Mouse (Mus musculus) MEL (cell line): ENCODE results near the gene Slc4a8. TPM values are rescaled to one million over a fixed set of nuclear protein-coding genes. Genes with fewer than 3 reads are reported as not detected.

ENCODE experiments used
- DNase-seq: peaks from one replicate; pipeline ENCODE4 v3.0.0; 2011; ENCODE audit warnings: low read depth, low spot score
- H3K27ac ChIP-seq: 2 replicates; pipeline ENCODE4 v1.5.1; 2012; ENCODE audit warnings: low read depth, mild to moderate bottlenecking, control low read depth, low read length, moderate library complexity; ENCODE audit not compliant: control insufficient read depth
- H3K27me3 ChIP-seq, 2 experiments: fragments of 150-350 bp in 1 of 2; sonication (generic) in 1 of 2; 2 replicates each; pipeline ENCODE4 v1.6.1; 2012; ENCODE audit warnings: low read length in 2 of 2, mild to moderate bottlenecking in 2 of 2, improper control_type of control experiment in 1 of 2, moderate library complexity in 1 of 2; ENCODE audit not compliant: insufficient read depth in 2 of 2, control insufficient read depth in 1 of 2
- H3K36me3 ChIP-seq, 2 experiments: 2 replicates each; pipeline ENCODE4 v1.6.1; 2012 to 2014; ENCODE audit warnings: low read length in 2 of 2, improper control_type of control experiment in 1 of 2, inconsistent platforms in 1 of 2, mild to moderate bottlenecking in 1 of 2; ENCODE audit not compliant: insufficient read depth in 2 of 2, control insufficient read depth in 1 of 2
- H3K4me1 ChIP-seq, 2 experiments: fragments of 150-350 bp in 1 of 2; sonication (generic) in 1 of 2; 2 replicates each; pipeline ENCODE4 v1.6.1; 2012; ENCODE audit warnings: low read length in 2 of 2, improper control_type of control experiment in 1 of 2, mild to moderate bottlenecking in 1 of 2; ENCODE audit not compliant: insufficient read depth in 2 of 2, control insufficient read depth in 1 of 2
- H3K4me3 ChIP-seq, 2 experiments: fragments of 150-350 bp in 1 of 2; sonication (generic) in 1 of 2; 2 replicates each; pipeline ENCODE4 v1.5.1; 2012; ENCODE audit warnings: low read depth in 2 of 2, low read length in 2 of 2, mild to moderate bottlenecking in 2 of 2, moderate library complexity in 2 of 2, control low read depth in 1 of 2, improper control_type of control experiment in 1 of 2; ENCODE audit not compliant: control insufficient read depth in 1 of 2, insufficient read depth in 1 of 2
- H3K79me2 ChIP-seq: 2 replicates; pipeline ENCODE4 v1.6.1; 2012; ENCODE audit warnings: mild to moderate bottlenecking, low read length, moderate library complexity; ENCODE audit not compliant: control insufficient read depth, poor library complexity, insufficient read depth
- H3K9ac ChIP-seq: 2 replicates; pipeline ENCODE4 v1.6.1; 2012; ENCODE audit warnings: low read depth, mild to moderate bottlenecking, control low read depth, low read length, moderate library complexity; ENCODE audit not compliant: control insufficient read depth, poor library complexity, severe bottlenecking
- H3K9me3 ChIP-seq: fragments of 150-350 bp; sonication (generic); replicated peaks from 2 replicates; pipeline ENCODE4 v1.6.1; 2012; ENCODE audit warnings: mild to moderate bottlenecking, low read length, improper control_type of control experiment, moderate library complexity; ENCODE audit not compliant: insufficient read depth
- BHLHE40 ChIP-seq: IDR thresholded peaks from 2 replicates; pipeline ENCODE4 v1.6.1; 2012; ENCODE audit warnings: low read depth, mild to moderate bottlenecking, inconsistent platforms, low read length, improper control_type of control experiment, borderline replicate concordance
- CHD1 ChIP-seq: IDR thresholded peaks from 2 replicates; pipeline ENCODE4 v1.6.1; 2012; ENCODE audit warnings: low read depth, mild to moderate bottlenecking, inconsistent platforms, low read length, improper control_type of control experiment
- CTCF ChIP-seq, 3 experiments: IDR thresholded peaks in 2 of 3; conservative IDR thresholded peaks in 1 of 3; 2 replicates each; pipeline ENCODE4 v1.5.1; 2011 to 2012; ENCODE audit warnings: low read length in 3 of 3, low read depth in 2 of 3, mild to moderate bottlenecking in 2 of 3, improper control_type of control experiment in 1 of 3, inconsistent platforms in 1 of 3, mixed read lengths in 1 of 3, moderate library complexity in 1 of 3; ENCODE audit not compliant: control insufficient read depth in 1 of 3, insufficient read depth in 1 of 3, poor library complexity in 1 of 3, severe bottlenecking in 1 of 3
- EP300 ChIP-seq, 2 experiments: IDR thresholded peaks; 2 replicates each; pipeline ENCODE4 v1.6.1; 2011; ENCODE audit warnings: improper control_type of control experiment in 2 of 2, low read length in 2 of 2, low read depth in 1 of 2, mild to moderate bottlenecking in 1 of 2
- GATA1 ChIP-seq: IDR thresholded peaks from 2 replicates; pipeline ENCODE4 v1.6.1; 2011; ENCODE audit warnings: low read depth, low read length, improper control_type of control experiment
- HCFC1 ChIP-seq: IDR thresholded peaks from 2 replicates; pipeline ENCODE4 v1.6.1; 2012; ENCODE audit warnings: low read depth, mild to moderate bottlenecking, inconsistent platforms, low read length, improper control_type of control experiment, moderate library complexity
- MXI1 ChIP-seq: IDR thresholded peaks from 2 replicates; pipeline ENCODE4 v1.6.1; 2011; ENCODE audit warnings: mild to moderate bottlenecking, low read depth, low read length, improper control_type of control experiment
- MYB ChIP-seq: IDR thresholded peaks from 2 replicates; pipeline ENCODE4 v1.6.1; 2011; ENCODE audit warnings: mild to moderate bottlenecking, low read depth, low read length, improper control_type of control experiment
- NRF1 ChIP-seq: IDR thresholded peaks from 2 replicates; pipeline ENCODE4 v1.6.1; 2014; ENCODE audit warnings: low read depth, mild to moderate bottlenecking, inconsistent platforms, low read length, improper control_type of control experiment, moderate library complexity; ENCODE audit not compliant: poor library complexity, insufficient read depth, severe bottlenecking
- POLR2A ChIP-seq, 2 experiments: IDR thresholded peaks; 2 replicates each; pipeline ENCODE4 v1.6.1; 2011 to 2012; ENCODE audit warnings: low read length in 2 of 2, mild to moderate bottlenecking in 2 of 2, control low read depth in 1 of 2, improper control_type of control experiment in 1 of 2, low read depth in 1 of 2, moderate library complexity in 1 of 2; ENCODE audit not compliant: control insufficient read depth in 1 of 2, insufficient read depth in 1 of 2, poor library complexity in 1 of 2
- POLR2AphosphoS2 ChIP-seq: IDR thresholded peaks from 2 replicates; pipeline ENCODE4 v1.6.1; 2011; ENCODE audit warnings: low read length, improper control_type of control experiment
- POLR2AphosphoS5 ChIP-seq: IDR thresholded peaks from 2 replicates; pipeline ENCODE4 v1.6.1; 2012; ENCODE audit warnings: low read depth, borderline replicate concordance, mild to moderate bottlenecking, inconsistent platforms, low read length, moderate library complexity, mixed read lengths
- RAD21 ChIP-seq: IDR thresholded peaks from 2 replicates; pipeline ENCODE4 v1.6.1; 2011; ENCODE audit warnings: mild to moderate bottlenecking, low read depth, low read length, improper control_type of control experiment
- RCOR1 ChIP-seq: IDR thresholded peaks from 2 replicates; pipeline ENCODE4 v1.6.1; 2012; ENCODE audit warnings: low read depth, mild to moderate bottlenecking, inconsistent platforms, low read length, improper control_type of control experiment
- SMC3 ChIP-seq: IDR thresholded peaks from 2 replicates; pipeline ENCODE4 v1.6.1; 2011; ENCODE audit warnings: low read depth, low read length, improper control_type of control experiment
- TAL1 ChIP-seq: IDR thresholded peaks from 2 replicates; pipeline ENCODE4 v1.6.1; 2012; ENCODE audit warnings: mild to moderate bottlenecking, inconsistent platforms, low read length, moderate library complexity, mixed read lengths
- TBP ChIP-seq: IDR thresholded peaks from 2 replicates; pipeline ENCODE4 v1.8.0; 2011; ENCODE audit warnings: low read depth, low read length, improper control_type of control experiment
- UBTF ChIP-seq: IDR thresholded peaks from 2 replicates; pipeline ENCODE4 v1.6.1; 2012; ENCODE audit warnings: low read depth, mild to moderate bottlenecking, inconsistent platforms, low read length, improper control_type of control experiment, moderate library complexity, borderline replicate concordance; ENCODE audit not compliant: insufficient read depth
- USF2 ChIP-seq, 2 experiments: IDR thresholded peaks; 2 replicates each; pipeline ENCODE4 v1.6.1; 2011 to 2012; ENCODE audit warnings: improper control_type of control experiment in 2 of 2, low read length in 2 of 2, borderline replicate concordance in 1 of 2, inconsistent platforms in 1 of 2, low read depth in 1 of 2, mild to moderate bottlenecking in 1 of 2; ENCODE audit not compliant: insufficient read depth in 1 of 2
- ZC3H11A ChIP-seq: IDR thresholded peaks from 2 replicates; pipeline ENCODE4 v1.6.1; 2012; ENCODE audit warnings: low read depth, mild to moderate bottlenecking, inconsistent platforms, low read length, improper control_type of control experiment
- ZKSCAN1 ChIP-seq: IDR thresholded peaks from 2 replicates; pipeline ENCODE4 v1.6.1; 2012; ENCODE audit warnings: low read depth, mild to moderate bottlenecking, inconsistent platforms, low read length, improper control_type of control experiment, moderate library complexity
- polyA plus RNA-seq, 2 experiments: library from polyadenylated mRNA; stranded (reverse) in 1 of 2; unstranded in 1 of 2; fragments of >175 nt in 1 of 2; fragments of >200 nt in 1 of 2; gene quantifications; 2 replicates each; pipeline versions ENCODE4 v1.2.1 to v1.2.4; 2012; ENCODE audit warnings: low replicate concordance in 2 of 2, low read depth in 1 of 2; ENCODE audit not compliant: insufficient read length in 2 of 2, insufficient read depth in 1 of 2, missing spikeins in 1 of 2
- total RNA-seq: library from RNA; depleted of rRNA; stranded (reverse); fragments of 300-350 nt; gene quantifications from 2 replicates; pipeline ENCODE4 v1.2.3, GENCODE M21; 2012

Gene Slc4a8
- total and polyA plus RNA-seq, 3 experiments = 0.35 to 2.5 TPM; not detected in 1

- Histone ChIP-seq H3K9ac (no peak within 1 kb of the TSS), H3K4me1 (no peaks in the 10 kb centered on the region), H3K79me2 (no peaks in the 10 kb centered on the region), H3K27ac (no peak within 1 kb of the TSS), H3K4me3 (no peak within 1 kb of the TSS), H3K27me3 (no peaks in the 10 kb centered on the region), H3K9me3 (no peaks in the 10 kb centered on the region), H3K36me3 (no peaks in the 10 kb centered on the region)
- no peak for DNase-seq
- TF ChIP-seq MYB (no peak), RCOR1 (no peak), CHD1 (no peak), MXI1 (no peak), CTCF (IDR thresholded peaks at IDR 0.05 in 2 of 3, conservative IDR thresholded peaks at IDR 0.05 in 1 of 3; ENCODE audit: control insufficient read depth in 1 of 3, insufficient read depth in 1 of 3, low read depth in 2 of 3, low read length in 3 of 3, poor library complexity in 1 of 3, severe bottlenecking in 1 of 3) (no peak), NRF1 (no peak), ZC3H11A (no peak), EP300 (IDR thresholded peaks at IDR 0.05; ENCODE audit: low read depth in 1 of 2, low read length in 2 of 2) (no peak), SMC3 (no peak), USF2 (IDR thresholded peaks at IDR 0.05; ENCODE audit: borderline replicate concordance in 1 of 2, insufficient read depth in 1 of 2, low read depth in 1 of 2, low read length in 2 of 2) (no peak), ZKSCAN1 (no peak), RAD21 (no peak), UBTF (no peak), HCFC1 (no peak), TBP (no peak)
Observed at GRCm38 (mm10) chr15:100869558-100869957, 108.0 kb downstream of the Slc4a8 start, which contains the start of gene Scn8a. TSS of gene Scn8a (plus strand) at chr15:100869858.

- H3K4me3 ChIP-seq = no peak overlapping the region
Observed at GRCm38 (mm10) chr15:100870001-100870774, 108.6 kb downstream of the Slc4a8 start.

More at GRCm38 (mm10) chr15:100870001-100870774, 108.6 kb downstream of the Slc4a8 start:
- H3K9ac ChIP-seq = no peak overlapping the region
- no peaks in the 10 kb centered on the region for H3K9me3 ChIP-seq
- TF ChIP-seq POLR2AphosphoS5 = no peak
- no peak for TF ChIP-seq GATA1
- no peak for TF ChIP-seq POLR2A (IDR thresholded peaks at IDR 0.05; ENCODE audit: control insufficient read depth in 1 of 2, insufficient read depth in 1 of 2, low read depth in 1 of 2, low read length in 2 of 2, poor library complexity in 1 of 2)
- no peak for TF ChIP-seq SMC3
- no peak for TF ChIP-seq POLR2AphosphoS2
- no peak for TF ChIP-seq BHLHE40
- TF ChIP-seq ZKSCAN1 = no peak
- no peak for TF ChIP-seq RAD21
- no peak for TF ChIP-seq TAL1
- no peak for TF ChIP-seq MYB
- no peaks in the 10 kb centered on the region for H3K36me3 ChIP-seq
- no peak overlapping the region for H3K27ac ChIP-seq
- no peak for DNase-seq
- no peaks in the 10 kb centered on the region for H3K27me3 ChIP-seq
- no peaks in the 10 kb centered on the region for H3K4me1 ChIP-seq
- no peaks in the 10 kb centered on the region for H3K79me2 ChIP-seq
